Mouse (Mus musculus) heart, adult 2 months (tissue): ENCODE results near the gene Tlr4.

ENCODE experiments used
- CTCF ChIP-seq: fragments of 200-600 bp; IDR thresholded peaks from 2 replicates; pipeline ENCODE4 v1.8.1; 2022; ENCODE audit warnings: antibody characterized with exemption, mild to moderate bottlenecking, moderate library complexity
- POLR2A ChIP-seq: fragments of 200-500 bp; IDR thresholded peaks from 2 replicates; pipeline ENCODE4 v1.6.1; 2011; ENCODE audit warnings: mild to moderate bottlenecking, low read depth, low read length, control low read depth; ENCODE audit not compliant: insufficient read depth

- TF ChIP-seq POLR2A (no peak), CTCF (no peak)
Measured at GRCm38 (mm10) chr4:66843255-66843654, 15.9 kb downstream of the Tlr4 start.
